Mouse (Mus musculus) urinary bladder, postnatal 36 days (tissue): ENCODE data around the gene Aatk.

Experiments
- DNase-seq, 2 experiments: peaks; one replicate each; pipeline ENCODE4 v3.0.0; 2022; ENCODE audit warnings: low spot score in 2 of 2, mixed read lengths in 1 of 2

Gene Aatk

DNA sequence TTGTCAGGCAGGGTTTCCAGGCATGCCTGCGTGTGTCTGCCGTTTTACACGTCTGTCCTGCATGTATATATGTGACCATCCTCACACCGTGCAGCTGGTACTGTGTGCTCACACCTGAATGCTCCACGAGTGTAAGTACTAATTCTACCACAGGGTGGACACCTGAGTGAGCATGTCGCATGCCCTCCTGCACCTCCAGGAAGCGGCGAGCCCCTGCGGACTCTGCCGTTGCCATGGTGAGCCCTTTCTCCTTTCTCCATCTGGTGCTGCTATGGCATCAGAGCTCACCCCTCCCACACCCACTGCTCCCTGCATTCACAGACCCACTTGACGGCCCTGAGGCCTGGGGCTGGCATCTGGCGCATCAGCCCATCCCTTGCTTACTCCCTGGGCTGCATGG is 24.1 kb downstream of the Aatk start:
- no peak for DNase-seq

DNA sequence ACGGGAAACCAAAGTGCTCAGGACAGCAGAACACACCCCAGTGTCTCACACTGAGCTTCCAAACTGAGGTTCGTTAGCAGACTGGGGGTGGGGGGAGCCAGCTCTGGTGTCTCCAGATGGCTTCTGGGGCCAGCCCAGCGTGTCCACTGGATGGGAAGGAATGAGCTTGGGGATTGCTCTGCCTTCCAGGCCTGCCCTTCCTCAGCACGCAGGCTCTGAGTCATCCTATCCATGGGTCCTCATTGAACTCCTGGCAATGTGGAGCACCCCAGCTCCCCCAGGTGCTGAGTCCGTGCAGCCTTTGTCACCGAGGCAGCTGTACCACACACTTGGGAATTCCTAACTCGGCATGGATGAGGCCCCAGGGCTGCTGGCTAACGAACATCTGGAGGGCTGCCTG is 24.8 kb downstream of the Aatk start:
- DNase-seq: no peak

DNA sequence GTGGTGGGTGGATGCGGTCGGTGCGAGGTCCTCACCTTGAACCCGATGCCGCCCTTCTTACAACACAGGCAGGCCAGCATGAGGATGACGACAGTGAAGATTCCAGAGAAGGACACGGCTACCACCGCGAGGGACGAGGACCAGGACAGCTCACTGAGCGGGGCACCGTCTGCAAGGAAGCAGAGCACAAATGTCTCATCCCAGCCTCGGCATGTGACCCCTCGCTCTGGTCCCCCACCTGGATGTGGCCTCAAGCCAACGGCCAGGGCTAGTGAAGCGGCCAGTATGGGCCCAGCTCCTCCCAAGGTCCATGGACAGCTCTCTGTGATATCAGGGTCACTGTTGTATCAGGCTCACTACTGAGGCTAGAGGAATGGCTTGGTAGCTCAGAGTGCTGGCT is 25.6 kb downstream of the Aatk start:
- DNase-seq: no peak

DNA sequence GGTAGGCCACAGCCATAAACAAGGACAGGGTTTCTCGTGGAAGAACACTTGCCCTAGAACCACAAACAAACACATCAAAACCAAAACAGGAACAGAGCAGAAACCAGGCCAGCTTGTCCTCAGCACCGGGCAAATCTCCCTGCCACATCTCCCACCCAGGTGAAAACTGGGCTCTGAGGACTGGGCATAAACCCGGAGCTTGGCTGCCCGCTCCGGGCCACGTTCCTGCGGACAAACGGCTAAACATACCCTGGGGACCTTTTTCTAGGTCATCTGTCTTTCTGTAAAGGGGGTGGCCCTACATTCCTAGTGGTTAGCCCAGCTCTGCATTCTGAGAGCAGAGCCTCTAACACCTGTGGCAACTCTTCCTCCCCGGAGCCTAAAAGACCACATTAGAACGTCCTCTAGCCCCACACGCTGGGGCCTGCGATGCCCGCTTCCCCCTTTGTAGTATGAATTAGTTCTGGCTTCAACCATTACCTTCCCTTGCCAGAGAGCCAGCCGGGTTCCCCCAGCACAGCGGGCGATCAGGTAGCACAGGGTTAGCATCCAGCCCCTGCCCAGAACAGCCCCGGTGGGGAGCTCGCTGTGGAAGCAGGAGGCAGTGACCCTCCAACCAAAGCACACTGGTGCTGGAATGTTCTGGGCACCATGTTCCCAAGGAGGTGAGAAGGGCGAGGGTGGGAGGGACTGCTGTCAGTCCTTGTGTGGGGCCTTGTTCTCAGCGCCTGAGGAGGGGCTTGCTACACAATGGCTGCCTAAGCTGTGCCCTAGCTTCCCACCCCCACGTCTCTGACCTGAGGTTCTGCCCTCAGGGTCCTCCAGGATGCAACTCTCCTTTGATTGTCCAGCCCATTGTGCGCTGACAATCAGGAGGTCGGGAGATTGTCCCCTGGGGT is 27.2 kb downstream of the Aatk start:
- DNase-seq: no peak

DNA sequence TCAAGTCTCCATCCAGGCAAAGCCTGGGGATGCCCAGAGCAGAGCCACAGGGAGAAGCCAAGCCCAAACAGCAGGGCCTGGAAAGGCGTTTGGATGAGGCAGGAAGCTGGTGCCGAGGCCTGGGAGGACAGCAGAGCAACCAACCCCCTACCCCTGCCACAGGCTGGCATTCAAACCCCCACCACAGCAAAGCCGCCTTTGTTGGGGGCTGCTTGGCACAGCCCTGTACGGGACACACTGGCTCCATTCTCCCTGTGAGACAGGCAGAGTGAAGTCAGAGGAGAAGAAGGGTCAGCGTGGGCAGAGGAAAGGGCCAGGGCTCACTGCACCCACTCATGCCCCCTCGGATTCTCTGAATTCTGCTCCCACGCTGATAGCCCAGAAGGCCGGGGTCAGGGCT is 30.0 kb downstream of the Aatk start:
- DNase-seq: no peak

DNA sequence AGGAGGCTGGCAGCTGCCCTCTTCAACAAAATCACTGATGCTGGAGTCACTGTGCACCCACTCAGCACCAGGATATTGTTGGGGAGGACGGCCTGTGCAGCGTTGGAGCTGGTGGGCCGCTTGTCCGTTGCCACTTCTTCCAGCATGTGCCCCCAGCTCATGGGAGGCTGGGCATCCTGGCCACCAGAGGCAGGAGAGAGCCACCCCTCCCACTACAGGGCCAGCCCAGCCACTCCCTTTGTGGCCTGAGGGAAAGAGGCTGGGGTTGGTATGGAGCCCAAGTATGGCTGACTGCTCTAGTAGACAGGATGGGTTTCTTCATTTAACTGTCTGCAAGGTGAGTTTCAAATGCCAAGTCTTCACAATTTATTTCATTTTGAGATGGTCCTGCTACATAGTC is 32.2 kb downstream of the Aatk start:
- DNase-seq: no peak

DNA sequence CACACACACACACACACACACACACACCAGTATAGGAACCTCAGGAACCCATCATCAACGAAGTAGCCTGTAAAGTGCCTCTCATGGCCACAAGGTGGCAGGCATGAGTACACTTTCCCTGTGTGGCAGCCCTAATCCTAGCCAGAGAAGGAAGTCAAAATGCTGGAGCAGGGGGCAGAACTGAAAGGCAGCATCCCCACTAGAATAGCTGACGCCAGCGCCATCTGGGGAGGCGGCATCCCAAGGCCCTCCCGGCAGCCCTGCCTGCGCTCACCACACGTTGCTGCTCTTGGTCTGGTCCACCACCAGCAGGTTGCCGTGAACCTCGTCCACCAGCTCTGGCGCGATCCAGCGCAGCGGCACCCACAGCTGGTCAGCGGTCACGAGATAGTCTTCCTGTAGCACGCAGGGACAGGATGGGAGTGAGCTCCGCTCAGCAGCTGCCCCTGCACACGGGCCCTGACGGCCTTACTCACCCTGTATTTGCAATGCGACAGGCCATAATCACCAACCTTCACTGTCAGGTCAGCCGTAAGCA is 33.7 kb downstream of the Aatk start:
- DNase-seq: peak; percentile 68 to 77

DNA sequence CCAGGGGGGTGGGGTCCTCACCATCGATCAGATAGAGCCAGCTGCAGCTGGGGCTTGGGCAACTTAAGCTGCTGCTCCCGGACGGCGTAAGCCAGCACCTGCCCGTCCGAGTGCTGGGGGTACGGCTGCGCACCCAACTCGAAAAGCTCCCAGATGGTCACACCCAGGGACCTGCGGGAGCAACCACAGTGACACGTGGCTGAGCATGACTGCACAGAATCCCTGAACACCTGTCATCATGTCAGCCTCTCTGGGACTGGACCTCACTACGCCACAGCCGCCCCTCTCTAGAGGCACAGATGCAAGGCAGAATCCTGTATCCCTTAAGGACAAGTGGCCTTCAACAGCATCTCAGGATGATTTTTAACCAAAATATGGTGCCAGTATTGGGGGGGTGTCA is 34.3 kb downstream of the Aatk start:
- no peak for DNase-seq

DNA sequence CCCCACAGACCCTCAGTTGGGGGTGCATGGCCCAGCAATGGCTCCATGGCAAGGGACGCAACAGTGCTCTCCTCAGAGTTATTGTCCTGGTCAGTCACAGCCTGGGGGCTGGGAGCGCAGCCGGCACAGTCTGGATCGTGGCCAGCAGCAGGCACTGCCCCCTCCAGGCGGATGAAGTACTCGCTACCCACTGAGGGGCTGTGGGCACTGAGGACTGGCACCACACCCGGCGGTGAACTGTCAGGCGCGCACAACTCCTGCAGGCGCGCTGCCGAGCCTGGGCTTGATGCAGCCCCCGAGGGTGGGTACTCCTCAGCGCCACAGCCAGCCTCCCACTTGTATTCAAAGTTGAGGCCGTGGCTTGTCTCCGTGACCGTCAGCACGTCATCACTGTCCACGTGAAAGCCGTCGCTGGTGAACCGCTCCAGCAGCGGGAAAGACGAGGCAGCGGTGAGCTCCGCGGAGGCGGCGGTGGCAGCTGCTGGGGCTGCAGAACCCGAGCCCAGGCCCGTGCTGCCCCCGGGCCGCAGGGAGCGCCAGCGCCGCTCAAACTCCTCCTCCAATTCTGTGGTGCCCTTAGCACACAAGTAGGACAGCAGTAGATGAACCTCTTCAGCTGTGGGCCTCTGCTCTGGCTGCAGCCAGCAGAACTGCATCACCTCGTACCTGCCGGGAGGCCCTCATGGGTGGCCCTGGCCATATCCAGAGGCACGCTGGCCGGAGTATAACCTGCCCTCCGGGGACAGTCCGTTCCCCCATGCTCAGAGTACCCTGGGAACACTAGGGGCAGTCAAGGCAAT is 35.0 kb downstream of the Aatk start:
- no peak for DNase-seq

DNA sequence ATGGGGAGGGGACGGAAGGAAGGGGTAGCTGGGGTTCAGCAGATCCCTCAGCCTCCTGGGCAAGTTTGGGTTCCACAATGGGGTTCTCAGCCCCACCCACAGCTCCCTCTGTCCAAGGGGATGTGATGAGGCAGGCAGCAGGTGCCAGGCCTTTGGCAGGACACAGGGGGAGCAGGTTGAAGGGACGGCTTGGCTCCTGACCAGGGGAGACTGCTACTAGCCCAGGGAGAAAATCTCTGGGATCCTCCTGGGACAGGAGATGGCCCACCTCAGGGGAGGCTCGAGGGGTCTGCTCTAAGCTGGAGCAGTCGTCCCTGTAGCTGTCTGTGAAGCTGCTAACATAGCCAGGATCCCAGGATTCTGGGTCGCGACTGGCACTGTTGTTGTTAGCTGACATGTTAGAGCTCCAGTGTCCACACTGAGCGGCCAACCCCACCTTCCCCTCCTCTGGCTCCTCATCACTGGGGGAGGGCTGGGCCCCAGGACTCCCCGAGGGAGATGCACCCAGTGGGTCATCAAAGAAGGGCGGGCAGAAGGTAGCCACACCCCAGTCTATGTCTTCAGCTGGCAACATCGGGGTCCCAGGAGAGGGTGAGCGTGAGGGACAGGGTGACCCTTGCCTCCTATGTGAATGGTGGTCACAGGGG is 35.7 kb downstream of the Aatk start:
- no peak for DNase-seq

DNA sequence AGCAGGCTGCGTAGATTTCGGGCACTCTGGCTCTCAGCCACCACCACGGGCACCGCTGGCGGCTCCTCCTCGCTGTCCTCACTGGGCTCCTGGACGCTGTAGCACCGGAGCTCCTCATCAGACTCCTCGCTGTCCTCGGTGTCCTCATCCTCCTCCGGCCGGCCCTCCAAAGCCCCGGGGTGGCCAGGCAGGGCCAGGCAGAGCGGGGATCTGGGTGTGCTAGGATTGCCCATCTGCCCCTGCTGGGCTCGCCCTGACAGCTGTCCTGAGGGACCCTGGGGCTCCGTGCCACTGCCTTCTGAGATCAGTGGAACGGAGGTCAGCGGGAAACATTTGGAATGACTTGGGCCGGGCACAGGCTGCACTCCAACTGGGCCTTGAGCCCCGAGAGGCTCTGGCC is 37.0 kb downstream of the Aatk start:
- no peak for DNase-seq

DNA sequence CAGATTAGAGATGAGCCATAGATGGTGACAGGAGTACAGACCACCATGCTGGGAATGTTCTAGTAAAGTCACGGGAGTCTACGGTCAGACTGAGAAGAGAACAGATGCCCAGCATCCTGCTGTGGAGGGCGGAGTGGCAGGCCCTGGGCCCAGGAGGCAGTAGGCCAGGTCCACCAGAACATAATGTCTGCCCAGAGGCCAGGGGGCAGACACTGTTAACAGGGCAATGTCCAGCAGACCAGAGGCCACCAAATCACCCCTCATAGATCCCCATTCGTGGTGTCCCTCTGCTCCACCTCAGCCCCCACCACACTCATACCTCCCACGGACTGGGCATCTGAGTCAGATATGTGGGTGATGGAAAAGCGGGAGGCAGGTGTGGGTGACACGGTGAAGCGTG is 38.0 kb downstream of the Aatk start:
- DNase-seq: no peak

DNA sequence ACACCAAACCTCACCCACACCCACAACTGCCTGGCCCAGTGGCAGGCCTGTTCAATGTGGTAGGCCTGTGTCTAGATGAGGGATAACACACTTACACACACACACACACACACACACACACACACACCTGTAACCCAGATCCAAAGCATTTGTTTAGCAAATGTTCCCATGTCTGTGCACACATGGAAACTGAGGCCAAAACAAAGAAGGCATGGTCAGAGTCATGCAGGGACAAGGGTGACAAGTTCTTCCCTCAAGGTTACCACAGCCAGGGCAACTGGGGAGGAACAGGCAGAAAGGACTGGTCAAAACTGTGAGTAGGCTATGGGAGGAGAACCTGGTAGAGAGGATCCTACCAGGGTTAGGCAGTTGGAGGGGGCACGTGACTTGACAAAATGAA is 38.5 kb downstream of the Aatk start:
- DNase-seq: no peak

DNA sequence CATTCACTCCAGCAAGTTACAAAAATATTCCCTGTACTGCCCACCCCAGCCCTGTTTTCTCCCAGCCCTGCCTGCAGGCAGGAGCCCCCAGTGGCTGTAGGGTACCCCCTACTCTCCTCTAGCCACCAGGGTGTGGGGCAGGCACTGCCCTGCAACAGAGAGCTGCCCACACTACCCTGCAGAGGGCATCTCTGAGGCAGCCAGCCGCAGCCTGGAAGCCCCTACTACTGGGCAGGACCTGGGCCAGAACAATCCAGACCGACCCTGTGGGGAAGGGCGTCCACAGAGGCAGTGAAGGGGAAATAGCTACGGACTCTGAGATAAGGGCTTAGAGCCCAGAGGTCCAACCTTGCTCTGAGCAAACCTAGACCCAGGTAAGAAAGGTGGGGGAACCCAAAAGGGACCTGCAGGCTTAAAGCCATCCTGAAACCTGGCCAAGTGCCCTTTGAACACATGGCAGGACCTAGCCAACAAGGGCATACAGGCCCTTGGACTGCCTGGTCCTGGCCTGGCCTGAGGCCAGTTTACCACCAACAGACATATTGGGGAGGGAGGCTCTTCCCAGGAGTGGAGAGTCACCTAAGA is 39.4 kb downstream of the Aatk start:
- DNase-seq: no peak

DNA sequence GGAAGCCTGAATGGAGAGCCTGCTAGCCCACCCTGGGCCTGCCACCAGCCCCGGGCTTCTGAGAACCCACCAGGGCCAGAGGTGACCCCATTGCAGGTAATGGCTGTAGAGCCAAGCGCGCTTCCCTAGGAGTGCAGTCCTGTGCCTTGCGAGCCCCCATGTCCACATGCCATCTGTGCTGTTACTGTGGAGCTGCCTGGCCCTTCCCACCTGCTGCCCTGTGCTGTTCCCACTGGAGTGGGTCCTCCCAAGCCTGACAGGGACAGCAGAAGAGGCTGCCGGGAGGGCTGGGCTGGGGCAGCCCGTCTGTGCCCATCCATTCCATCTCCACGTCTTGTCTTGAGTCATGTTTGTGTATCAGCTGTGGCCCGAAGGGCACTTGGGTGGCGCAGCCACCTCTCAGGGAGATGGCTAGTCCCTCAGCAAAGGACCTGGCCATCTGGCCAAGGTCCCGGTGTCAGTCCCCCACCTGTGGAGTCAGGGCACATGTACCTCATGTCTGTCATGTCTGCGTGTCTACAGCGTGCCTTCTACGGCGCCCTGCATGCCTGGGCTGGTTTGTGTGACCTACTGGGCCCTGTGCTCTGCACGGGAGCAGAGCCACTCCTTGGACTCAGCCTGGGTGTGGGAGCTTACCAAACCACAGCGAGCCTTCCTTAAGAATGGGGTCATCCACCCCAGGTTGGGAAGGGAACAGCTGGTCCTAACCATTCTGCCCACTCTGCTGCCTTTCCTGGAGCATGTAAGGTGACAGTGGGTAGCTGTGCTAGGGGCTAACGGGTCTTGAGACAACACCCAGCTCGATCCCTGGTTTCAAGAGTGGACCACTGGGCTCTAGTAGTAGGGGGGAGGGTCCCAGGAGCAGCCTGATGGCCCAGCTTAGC is 41.3 kb downstream of the Aatk start:
- peak; percentile 47 to 65 for DNase-seq

DNA sequence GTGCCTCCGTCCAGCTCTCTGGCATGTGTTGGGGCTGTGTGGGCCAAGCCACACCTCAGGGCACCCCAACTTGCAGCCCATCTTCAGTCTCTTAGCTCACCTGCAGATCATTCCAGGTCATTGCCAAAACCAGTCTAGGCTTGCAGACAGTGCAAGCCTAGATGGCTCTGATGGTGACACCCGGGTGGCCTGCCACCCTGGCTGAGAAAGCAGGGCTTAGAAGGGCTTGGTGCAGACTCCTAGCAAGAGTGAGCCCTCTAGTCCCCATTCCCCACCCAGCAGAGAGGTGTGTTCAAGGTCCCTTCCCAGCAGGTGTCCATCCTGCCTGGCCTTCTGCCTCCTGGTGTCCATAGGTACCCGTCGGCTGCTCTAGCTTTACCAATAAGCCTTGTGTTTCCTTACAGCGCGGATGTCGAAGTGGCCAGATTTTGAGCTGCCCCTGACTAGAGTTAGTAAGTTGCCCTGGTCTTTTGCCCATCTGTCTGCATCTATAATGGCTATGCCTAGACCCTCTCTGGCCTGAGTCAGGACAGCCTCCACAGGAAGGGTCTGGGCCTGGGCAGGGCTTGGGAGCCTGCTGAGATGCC is 44.2 kb downstream of the Aatk start:
- no peak for DNase-seq

DNA sequence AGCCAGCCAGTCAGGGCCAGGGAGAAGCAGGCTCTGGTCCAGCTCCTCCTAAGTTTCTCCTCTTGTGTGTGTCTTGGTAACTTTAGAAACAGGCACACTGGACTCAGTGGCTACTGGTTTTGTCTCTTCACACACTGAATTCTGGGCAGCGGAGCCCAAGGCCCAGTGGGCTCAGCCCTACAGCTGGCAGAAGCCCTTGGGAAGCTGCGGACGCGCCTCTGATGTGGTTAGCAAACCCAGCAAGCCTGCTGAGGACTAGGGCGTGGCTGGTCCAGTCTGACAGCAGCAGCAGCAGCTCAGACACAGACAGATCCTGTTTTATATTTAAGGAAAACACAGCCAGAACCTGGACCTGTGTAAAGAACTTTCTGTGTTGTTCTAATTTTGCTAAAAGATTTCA is 44.9 kb downstream of the Aatk start:
- DNase-seq: no peak

DNA sequence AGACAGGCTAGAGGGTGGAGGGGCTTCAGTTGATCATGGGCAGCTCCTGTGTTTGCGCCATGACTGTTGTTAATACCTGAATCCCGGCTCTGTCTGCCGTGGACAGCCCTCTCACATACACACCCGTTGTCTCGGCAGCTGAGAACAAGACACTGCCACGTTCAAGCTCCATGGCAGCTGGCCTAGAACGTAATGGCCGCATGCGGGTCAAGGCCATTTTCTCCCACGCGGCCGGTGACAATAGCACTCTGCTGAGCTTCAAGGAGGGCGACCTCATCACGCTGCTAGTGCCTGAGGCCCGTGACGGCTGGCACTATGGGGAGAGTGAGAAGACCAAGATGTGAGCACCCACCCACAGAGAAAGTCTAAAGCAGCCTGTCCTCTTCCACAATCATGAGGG is 49.6 kb downstream of the Aatk start:
- no peak for DNase-seq

DNA sequence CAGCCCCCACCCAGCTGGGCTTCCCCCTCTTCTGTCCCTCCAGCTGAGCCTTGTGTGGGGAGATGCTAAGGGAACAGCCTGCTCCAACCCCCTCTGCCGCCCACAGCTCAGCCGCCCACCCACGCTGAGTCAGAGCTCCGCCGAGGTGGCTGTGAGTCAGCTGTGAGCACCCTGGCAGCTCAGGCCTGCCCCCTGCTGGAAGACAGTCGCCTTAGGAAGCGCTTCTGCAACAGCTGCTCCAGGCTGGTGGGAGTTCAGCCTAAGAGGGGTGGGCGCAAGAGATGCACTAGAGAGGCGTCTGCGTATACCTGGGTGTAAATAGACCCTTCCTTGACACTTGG is 55.7 kb downstream of the Aatk start:
- DNase-seq: peak; percentile 90 to 91

DNA sequence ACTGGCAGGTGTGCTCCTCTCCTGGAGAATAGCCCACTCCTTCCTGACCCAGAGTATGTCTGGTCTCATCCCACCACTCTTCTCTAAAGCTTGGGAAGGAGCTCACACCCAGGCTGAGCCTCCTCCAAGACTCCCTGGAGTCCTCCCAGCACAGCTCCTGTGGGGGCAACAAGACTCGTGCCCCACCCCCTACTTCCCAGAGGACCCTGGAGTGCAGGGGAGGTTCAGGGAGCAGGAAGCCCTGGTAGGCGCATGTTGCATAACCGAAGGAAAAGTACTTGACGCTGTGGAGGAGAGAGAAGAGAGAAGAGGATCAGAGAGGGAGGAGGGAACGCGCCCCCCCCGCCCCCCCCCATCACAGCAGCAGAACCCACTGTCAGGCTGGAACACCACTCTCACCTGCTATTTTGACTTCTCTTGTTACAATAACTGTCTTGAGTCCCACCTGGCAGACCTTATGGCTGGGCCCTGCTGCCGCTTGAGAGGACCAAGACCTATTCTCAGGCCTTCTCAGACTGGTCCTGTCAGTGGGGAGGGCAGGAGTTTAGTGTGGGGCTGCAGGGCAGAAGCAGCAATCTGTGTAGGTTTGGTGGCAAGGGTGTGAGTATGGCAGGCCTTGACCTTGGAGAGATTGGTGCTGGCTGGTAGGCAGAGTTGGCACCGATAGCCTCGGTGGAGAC is 56.2 kb downstream of the Aatk start:
- no peak for DNase-seq
